Mouse (Mus musculus) E14TG2a.4 (cell line): ENCODE data around the gene 1700113H08Rik.

ENCODE experiments used
- H3K27me3 ChIP-seq: 2 replicates; pipeline ENCODE4 v1.6.1; 2014; ENCODE audit warnings: low read length, control low read depth; ENCODE audit not compliant: insufficient read depth
- H3K36me3 ChIP-seq: 2 replicates; pipeline ENCODE4 v1.6.1; 2014; ENCODE audit warnings: low read length, control low read depth; ENCODE audit not compliant: insufficient read depth
- H3K4me1 ChIP-seq: replicated peaks from 2 replicates; pipeline ENCODE4 v1.6.1; 2014; ENCODE audit warnings: low read depth, low read length, control low read depth
- H3K4me3 ChIP-seq: replicated peaks from 2 replicates; pipeline ENCODE4 v1.5.1; 2014; ENCODE audit warnings: mild to moderate bottlenecking, low read length
- H3K9me3 ChIP-seq: 2 replicates; pipeline ENCODE4 v1.6.1; 2014; ENCODE audit warnings: low read length, control low read depth
- CTCF ChIP-seq: conservative IDR thresholded peaks from 2 replicates; pipeline ENCODE4 v1.5.1; 2014; ENCODE audit warnings: low read length
- NANOG ChIP-seq: IDR thresholded peaks from 2 replicates; pipeline ENCODE4 v1.6.1; 2014; ENCODE audit warnings: borderline replicate concordance, low read length, mixed read lengths
- POU5F1 ChIP-seq: IDR thresholded peaks from 2 replicates; pipeline ENCODE4 v1.6.1; 2014; ENCODE audit warnings: low read length, borderline replicate concordance

1700113H08Rik gene

DNA sequence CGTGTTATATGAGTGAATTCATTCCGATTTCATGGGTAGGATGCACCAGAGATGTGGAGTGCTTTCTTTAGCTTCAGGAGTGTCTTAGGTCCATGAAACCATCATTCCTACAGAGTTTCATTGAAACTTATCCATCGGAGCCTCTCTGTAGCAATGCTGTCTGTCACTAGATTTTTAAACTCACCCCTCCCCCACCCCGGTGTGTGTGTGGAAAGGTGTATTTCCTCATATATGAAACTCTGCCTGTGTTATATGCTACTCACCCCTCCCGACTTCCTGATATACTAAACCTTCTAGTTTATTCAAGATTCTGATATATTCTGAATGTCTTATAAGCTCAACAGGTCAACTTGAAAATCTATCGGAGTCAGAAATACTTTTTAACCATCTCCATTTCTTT lies 50.5 kb downstream of the 1700113H08Rik start:
- H3K9me3 ChIP-seq = peaks cover 2% of the 10 kb centered on the region; the same call in 1 of the 2 replicates
- H3K4me3 ChIP-seq = no peak overlapping the region
- no peaks in the 10 kb centered on the region for H3K36me3 ChIP-seq
- no peaks in the 10 kb centered on the region for H3K27me3 ChIP-seq
- no peak for TF ChIP-seq POU5F1
- TF ChIP-seq CTCF = no peak
- no peak for TF ChIP-seq NANOG
- H3K4me1 ChIP-seq = no peaks in the 10 kb centered on the region

DNA sequence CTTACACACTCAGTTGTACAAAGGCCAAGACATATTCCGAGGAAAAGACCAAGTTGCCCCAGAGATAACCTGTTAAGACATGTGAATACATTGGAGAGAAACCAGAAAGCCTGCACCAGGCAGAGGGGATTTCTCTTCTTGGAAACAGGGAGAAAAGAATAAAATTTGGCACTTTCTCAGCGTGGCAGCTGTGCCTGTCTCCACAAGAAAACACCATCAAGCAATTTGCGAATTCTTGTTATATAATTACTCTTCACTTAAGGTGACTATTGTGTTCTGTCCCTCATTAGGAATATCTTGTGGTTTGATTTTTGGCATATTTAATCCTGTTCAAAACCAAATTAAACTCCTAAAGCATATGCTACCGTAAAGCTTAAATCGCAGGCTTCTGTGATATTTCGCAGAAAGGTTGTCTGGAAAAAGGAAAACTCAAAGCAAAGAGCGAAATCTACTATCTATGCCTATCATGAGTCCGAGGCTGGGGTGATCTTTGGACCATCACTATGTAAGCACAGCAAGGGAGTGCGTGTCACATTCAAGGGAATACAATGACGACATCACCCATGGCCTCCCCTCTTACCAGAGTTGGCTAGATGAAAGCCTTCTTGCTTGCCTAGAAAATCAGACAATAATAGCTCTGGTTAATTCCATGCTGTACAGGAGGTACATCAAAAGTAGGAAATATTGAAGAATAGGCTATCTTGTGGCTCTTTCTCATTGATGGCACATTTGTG lies 51.4 kb downstream of the 1700113H08Rik start:
- H3K4me3 ChIP-seq = no peak overlapping the region

DNA sequence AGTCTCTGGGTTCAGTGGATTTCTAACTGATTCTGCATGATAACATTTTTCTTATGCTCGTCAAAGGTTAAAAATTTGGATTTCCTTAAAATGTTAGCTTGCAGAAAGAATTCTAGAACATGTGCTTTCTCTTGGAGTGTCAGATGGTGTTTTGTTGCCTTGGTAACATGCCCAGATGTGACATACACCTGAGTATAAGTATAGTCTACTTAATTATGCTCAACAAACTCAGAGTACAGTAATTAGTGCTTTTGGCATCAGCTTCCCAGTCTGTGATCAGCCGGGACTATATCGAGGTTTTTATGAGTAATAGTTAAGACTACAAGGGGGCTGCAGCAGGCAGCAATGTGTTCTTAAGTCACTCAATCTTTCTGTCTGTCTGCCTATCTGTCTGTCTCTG lies 53.1 kb downstream of the 1700113H08Rik start:
- no peak for TF ChIP-seq CTCF
- TF ChIP-seq POU5F1 = no peak
- no peaks in the 10 kb centered on the region for H3K27me3 ChIP-seq

More for the DNA sequence above, 51.4 kb downstream of the 1700113H08Rik start:
- H3K27me3 ChIP-seq = no peaks in the 10 kb centered on the region
- H3K36me3 ChIP-seq = no peaks in the 10 kb centered on the region
- no peaks in the 10 kb centered on the region for H3K9me3 ChIP-seq
- TF ChIP-seq NANOG = no peak
- no peak for TF ChIP-seq CTCF
- no peak for TF ChIP-seq POU5F1
- H3K4me1 ChIP-seq = no peaks in the 10 kb centered on the region

DNA sequence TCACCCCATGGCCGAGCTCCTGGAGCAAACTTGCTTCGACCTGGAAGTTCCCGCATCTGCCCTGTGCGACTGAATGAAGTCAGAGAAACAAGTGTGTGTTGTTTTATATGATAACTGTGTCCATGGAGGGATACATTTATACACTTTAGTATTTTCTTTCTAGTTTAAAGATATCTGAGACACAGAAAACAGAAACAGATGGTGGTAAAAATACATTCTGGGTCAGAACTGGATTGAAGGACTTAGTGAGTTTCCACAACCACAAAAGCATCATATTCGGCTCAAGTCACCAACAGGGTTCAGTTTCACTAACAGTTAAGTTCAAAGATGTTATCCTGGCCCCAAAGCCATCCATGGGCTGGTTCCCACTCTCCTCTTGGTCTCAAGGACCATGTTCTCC lies 67.2 kb downstream of the 1700113H08Rik start:
- Histone ChIP-seq H3K4me3 (no peak overlapping the region), H3K9me3 (no peaks in the 10 kb centered on the region)

More for the DNA sequence above, 53.1 kb downstream of the 1700113H08Rik start:
- Histone ChIP-seq H3K9me3 (no peaks in the 10 kb centered on the region), H3K4me1 (no peaks in the 10 kb centered on the region), H3K4me3 (no peak overlapping the region), H3K36me3 (no peaks in the 10 kb centered on the region)

DNA sequence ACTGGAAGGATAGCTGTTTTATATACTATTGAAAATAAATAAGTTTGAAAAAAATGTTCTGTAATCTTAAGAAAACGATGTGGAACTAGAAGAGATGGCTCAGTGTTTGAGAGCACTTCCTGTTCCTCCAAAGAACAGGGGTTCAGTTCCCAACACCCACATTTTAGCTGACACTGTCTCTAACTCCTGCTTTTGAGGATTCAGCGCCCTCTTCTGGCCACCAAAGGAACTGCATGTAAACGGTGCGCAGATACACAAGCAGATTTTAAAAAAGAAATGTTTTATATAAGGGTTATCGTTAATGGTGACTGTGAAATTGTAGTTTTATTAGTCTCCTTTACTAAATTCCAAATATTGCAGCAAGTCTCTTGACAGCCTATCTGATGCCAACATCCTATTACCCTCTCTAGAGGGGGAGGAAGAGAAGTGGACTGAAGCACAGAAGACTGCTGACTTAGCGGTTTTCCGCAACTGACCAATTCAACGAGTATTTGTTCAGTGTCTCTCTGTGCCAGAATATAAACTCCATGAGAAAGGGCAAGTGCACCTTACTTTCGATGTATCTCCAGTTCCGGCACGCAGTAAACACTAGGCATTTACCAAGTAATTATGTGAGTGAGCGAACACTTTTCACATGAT lies 68.5 kb downstream of the 1700113H08Rik start:
- H3K4me1 ChIP-seq = no peaks in the 10 kb centered on the region
- H3K36me3 ChIP-seq = no peaks in the 10 kb centered on the region
- H3K9me3 ChIP-seq = 0 out of 2 replicates have a peak, but pooled peaks cover 4% of the 10 kb centered on the region
- TF ChIP-seq NANOG (no peak), CTCF (peak; percentile 92)
- no peak overlapping the region for H3K4me3 ChIP-seq
- no peaks in the 10 kb centered on the region for H3K27me3 ChIP-seq

More for the DNA sequence above, 67.2 kb downstream of the 1700113H08Rik start:
- no peaks in the 10 kb centered on the region for H3K36me3 ChIP-seq
- no peaks in the 10 kb centered on the region for H3K4me1 ChIP-seq
- TF ChIP-seq CTCF (no peak), POU5F1 (no peak), NANOG (no peak)
- H3K27me3 ChIP-seq = no peaks in the 10 kb centered on the region

DNA sequence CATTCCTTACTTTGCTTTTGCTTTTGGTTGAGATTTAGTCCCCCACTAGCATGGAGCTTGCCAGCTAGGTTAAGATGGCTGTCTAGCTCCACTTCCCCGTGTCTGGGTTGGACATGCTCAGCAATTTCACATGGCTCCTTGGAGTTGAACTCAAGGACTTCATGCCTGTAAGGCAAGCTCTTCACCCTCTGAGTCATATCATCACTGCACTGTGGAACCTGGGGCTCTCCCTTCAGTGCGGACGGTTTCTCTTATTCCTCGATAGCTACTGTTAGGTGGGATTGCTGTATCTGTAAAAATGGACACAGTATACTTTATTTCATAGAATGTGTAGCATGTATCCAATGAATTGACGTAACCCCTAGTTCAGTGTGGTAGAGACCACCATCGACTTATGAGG lies 93.2 kb downstream of the 1700113H08Rik start:
- H3K4me1 ChIP-seq = no peaks in the 10 kb centered on the region
- no peaks in the 10 kb centered on the region for H3K36me3 ChIP-seq
- no peak for TF ChIP-seq POU5F1
- TF ChIP-seq CTCF = no peak
- TF ChIP-seq NANOG = no peak
- H3K27me3 ChIP-seq = no peaks in the 10 kb centered on the region
- peaks cover 31% of the 10 kb centered on the region for H3K9me3 ChIP-seq
- no peak overlapping the region for H3K4me3 ChIP-seq

DNA sequence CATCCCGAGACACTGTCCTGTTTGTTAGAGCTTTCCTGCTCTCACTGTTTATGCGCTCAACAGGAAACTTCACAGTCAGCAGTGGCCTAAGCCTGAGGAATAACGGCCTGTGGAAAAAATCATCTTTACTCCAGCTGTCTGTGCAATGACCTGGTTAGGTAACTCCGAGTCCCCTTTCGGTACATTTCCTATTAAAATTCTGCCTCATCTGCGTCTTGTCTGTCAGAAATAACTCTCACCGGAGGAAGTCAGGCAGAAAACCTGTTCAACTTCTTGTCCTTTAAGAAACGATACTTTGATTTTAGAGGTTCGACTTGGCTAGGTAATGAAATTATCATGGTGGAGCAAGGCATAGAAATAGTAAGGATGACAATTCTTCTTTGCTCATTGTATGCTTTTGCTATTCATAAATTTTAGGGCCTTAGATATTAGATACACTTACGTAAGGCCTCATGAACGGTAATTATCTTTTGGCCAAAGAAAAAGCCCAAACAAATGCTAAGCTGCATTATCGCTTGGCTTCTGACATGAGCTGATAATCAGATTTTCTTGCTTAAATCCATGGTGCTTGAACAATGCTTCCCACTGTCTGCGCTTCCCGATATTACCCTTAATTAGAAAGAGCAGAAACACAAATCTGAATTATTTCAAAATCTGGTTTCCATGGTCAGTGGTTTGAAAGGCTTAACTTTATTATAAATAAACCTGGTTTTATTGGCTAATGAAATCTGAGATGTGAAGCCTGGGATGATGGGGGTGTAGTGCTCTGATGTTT lies 96.1 kb downstream of the 1700113H08Rik start:
- Histone ChIP-seq H3K9me3 (peaks cover 4% of the 10 kb centered on the region; the same call in 1 of the 2 replicates), H3K36me3 (no peaks in the 10 kb centered on the region), H3K4me1 (no peaks in the 10 kb centered on the region), H3K4me3 (no peak overlapping the region), H3K27me3 (no peaks in the 10 kb centered on the region)
- TF ChIP-seq NANOG (no peak), CTCF (no peak), POU5F1 (no peak)

DNA sequence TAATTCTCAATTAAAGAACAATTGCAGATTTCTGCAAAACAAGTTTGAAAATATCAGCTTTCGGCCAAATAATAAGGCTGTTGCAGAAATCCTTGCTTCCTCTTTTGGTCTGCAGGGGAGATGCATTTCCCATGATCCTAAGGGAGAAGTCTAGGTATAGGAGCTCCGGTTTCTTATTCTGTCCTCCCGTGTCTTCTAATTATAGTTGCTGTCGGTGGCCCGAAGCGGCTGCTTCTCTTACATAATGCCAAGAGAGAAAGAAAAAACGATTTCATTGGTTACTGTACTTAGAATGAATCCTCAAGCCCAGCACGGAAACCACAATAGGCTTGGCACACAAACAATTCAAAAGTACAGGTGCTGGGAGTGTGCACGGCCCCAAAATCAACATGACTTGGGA lies 101.9 kb downstream of the 1700113H08Rik start:
- 0 out of 2 replicates have a peak, but pooled peaks cover 3% of the 10 kb centered on the region for H3K9me3 ChIP-seq
- H3K4me1 ChIP-seq = no peaks in the 10 kb centered on the region
- no peaks in the 10 kb centered on the region for H3K36me3 ChIP-seq
- H3K27me3 ChIP-seq = no peaks in the 10 kb centered on the region
- no peak for TF ChIP-seq CTCF
- no peak for TF ChIP-seq NANOG
- no peak for TF ChIP-seq POU5F1
- no peak overlapping the region for H3K4me3 ChIP-seq
